Mouse (Mus musculus) forebrain, postnatal 0 days (tissue): Measurements from ENCODE around the gene Mpp1. TPM values are rescaled to one million over a fixed set of nuclear protein-coding genes. Genes with fewer than 3 reads are reported as not detected.
"Not testable (repeated sequence)": the region's sequence is repeated elsewhere in the genome, so short reads cannot be mapped to it uniquely, and the experiment has no call there.

Experiments used
- ATAC-seq: fragments of 200-750 bp; cut with Nextera tagmentation; 2 replicates; pipeline ENCODE4 v1.8.0; 2017; ENCODE audit warnings: mild to moderate bottlenecking, moderate library complexity
- DNase-seq: peaks from one replicate; pipeline ENCODE4 v3.0.0-alpha.2; 2015
- H3K27ac ChIP-seq: fragments of 300-500 bp; sonication (generic); 2 replicates; pipeline ENCODE4 v1.5.1; 2014; ENCODE audit warnings: low read depth, mild to moderate bottlenecking, antibody characterized with exemption, low read length, moderate library complexity, mixed read lengths
- H3K27me3 ChIP-seq: fragments of 300-500 bp; sonication (generic); 2 replicates; pipeline ENCODE4 v1.6.1; 2014; ENCODE audit warnings: mild to moderate bottlenecking, low read length, mixed read lengths; ENCODE audit not compliant: insufficient read depth
- H3K36me3 ChIP-seq: fragments of 300-500 bp; sonication (generic); 2 replicates; pipeline ENCODE4 v1.6.1; 2014; ENCODE audit warnings: mild to moderate bottlenecking, moderate library complexity; ENCODE audit not compliant: insufficient read depth
- H3K4me1 ChIP-seq: fragments of 300-500 bp; sonication (generic); 2 replicates; pipeline ENCODE4 v1.6.1; 2014; ENCODE audit warnings: antibody characterized with exemption; ENCODE audit not compliant: insufficient read depth
- H3K4me2 ChIP-seq: fragments of 300-500 bp; sonication (generic); 2 replicates; pipeline ENCODE4 v1.6.1; 2014; ENCODE audit warnings: low read depth, mild to moderate bottlenecking, moderate library complexity
- H3K4me3 ChIP-seq: fragments of 300-500 bp; sonication (generic); 2 replicates; pipeline ENCODE4 v1.5.1; 2014; ENCODE audit warnings: low read depth, low read length, mixed read lengths
- H3K9ac ChIP-seq: fragments of 300-500 bp; sonication (generic); 2 replicates; pipeline ENCODE4 v1.6.1; 2014; ENCODE audit warnings: mild to moderate bottlenecking
- H3K9me3 ChIP-seq: fragments of 300-500 bp; sonication (generic); 2 replicates; pipeline ENCODE4 v1.6.1; 2016; ENCODE audit warnings: low read length
- CTCF ChIP-seq: sonication (generic); IDR thresholded peaks from 2 replicates; pipeline ENCODE4 v1.5.1; 2016; ENCODE audit warnings: antibody characterized with exemption, control low read depth, low read depth
- WGBS: fragments of 180-500 bp; shearing (Covaris S2); extraction: QIAGEN DNeasy Blood & Tissue Kit; methylation state at CpG from one replicate; pipeline ENCODE4 v1.1.7; 2014; 5-methylcytosine and 5-hydroxymethylcytosine counted together
- polyA plus RNA-seq: library from polyadenylated mRNA; unstranded; fragments of >200 nt; fragmentation: Nextera tagmentation; extraction: Ambion mirVana; gene quantifications from 2 replicates; pipeline ENCODE4 v1.2.1, GENCODE M21; 2015
- total RNA-seq: library from RNA; depleted of rRNA; stranded (reverse); fragments of >200 nt; gene quantifications from 2 replicates; pipeline ENCODE4 v1.2.3, GENCODE M21; 2014; rRNA removed

The Mpp1 gene
- total RNA-seq: 20.4 and 25.5 TPM in 2 replicates
- polyA plus RNA-seq: 13.4 and 17.1 TPM in 2 replicates

DNA sequence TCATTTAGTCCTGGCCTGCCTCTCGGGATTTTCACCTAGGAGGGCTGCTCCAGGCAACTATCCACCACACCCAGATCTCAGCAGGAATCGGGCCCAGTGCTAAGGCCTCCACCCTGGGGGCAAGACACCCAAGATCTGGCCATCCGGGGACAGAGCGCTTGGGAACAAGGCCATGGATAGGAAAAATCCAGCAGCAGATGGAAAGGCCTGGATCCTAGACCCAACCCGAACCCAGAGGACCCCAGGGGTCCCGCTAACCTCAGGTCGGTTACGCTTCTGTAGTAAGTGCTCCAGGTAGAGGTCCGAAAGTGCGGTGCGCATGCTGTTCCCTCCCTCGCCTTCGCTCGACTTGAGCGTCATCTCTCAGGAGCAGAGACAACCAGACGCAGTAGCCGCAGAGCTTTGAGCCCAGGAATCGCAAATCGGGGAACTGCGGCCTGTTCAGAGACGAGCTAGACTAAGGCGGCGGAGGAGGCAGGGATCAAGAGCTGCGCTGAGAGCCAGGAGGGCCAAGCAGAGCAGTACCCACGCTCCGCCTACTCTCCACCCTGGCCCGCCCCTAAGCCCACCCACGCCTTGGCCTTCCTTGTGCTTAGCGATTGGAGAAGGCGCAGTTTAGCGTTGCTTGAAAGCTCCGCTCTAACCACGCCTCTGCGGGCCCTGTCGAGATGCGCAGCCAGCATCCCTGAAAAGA is at the start of gene Mpp1:
Gene Mpp1, minus strand, starts transcription at position 550 of the 694 bp plus-strand sequence.
- peak within 1 kb of the TSS; percentile 56 for H3K4me2 ChIP-seq
- no peaks in the 10 kb centered on the region for H3K27me3 ChIP-seq
- peak within 1 kb of the TSS; percentile 62 for H3K9ac ChIP-seq
- H3K27ac ChIP-seq: no peak within 1 kb of the TSS
- no peaks in the 10 kb centered on the region for H3K36me3 ChIP-seq
- H3K4me1 ChIP-seq: no peaks in the 10 kb centered on the region
- peak; percentile 99 for ATAC-seq
- 0 out of 2 replicates have a peak, but pooled peaks have one; percentile 2 for TF ChIP-seq CTCF
- H3K9me3 ChIP-seq: no peaks in the 10 kb centered on the region
- DNase-seq: peak; percentile 81
- H3K4me3 ChIP-seq: peak within 1 kb of the TSS; percentile 46
- 24% methylated on average over 36 of the region's 36 CpGs for WGBS

DNA sequence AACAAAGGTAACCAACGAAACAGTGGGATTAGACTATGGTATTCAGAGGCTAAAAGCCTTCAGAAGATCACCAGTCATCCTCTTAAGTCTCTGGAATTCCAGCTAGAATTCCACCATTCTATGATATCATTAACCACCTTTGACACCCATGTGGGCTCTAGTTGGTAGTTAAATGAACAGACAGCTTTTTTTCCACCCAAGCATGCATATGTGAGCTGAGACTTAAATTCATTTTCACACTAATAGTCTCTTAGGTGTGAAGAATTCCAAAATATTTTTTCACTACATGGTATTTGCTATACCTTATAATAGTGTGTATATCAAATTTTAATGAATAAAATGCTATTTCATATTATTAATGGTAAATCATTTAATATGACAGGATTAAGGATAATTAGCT is 32.9 kb upstream of the Mpp1 start, which contains the start of gene Smim9:
Gene Smim9, minus strand, starts transcription at position 101 of the 400 bp plus-strand sequence.
- TF ChIP-seq CTCF: no peak
- H3K27me3 ChIP-seq: no peaks in the 10 kb centered on the region
- H3K4me1 ChIP-seq: no peaks in the 10 kb centered on the region
- no peak within 1 kb of the TSS for H3K4me2 ChIP-seq
- ATAC-seq (no peak), DNase-seq (no peak)
- 50% methylated on average over 1 of the region's 1 CpGs for WGBS
- H3K9ac ChIP-seq: no peak within 1 kb of the TSS
- no peak within 1 kb of the TSS for H3K27ac ChIP-seq
- no peaks in the 10 kb centered on the region for H3K36me3 ChIP-seq
- H3K9me3 ChIP-seq: no peaks in the 10 kb centered on the region
- H3K4me3 ChIP-seq: no peak within 1 kb of the TSS

DNA sequence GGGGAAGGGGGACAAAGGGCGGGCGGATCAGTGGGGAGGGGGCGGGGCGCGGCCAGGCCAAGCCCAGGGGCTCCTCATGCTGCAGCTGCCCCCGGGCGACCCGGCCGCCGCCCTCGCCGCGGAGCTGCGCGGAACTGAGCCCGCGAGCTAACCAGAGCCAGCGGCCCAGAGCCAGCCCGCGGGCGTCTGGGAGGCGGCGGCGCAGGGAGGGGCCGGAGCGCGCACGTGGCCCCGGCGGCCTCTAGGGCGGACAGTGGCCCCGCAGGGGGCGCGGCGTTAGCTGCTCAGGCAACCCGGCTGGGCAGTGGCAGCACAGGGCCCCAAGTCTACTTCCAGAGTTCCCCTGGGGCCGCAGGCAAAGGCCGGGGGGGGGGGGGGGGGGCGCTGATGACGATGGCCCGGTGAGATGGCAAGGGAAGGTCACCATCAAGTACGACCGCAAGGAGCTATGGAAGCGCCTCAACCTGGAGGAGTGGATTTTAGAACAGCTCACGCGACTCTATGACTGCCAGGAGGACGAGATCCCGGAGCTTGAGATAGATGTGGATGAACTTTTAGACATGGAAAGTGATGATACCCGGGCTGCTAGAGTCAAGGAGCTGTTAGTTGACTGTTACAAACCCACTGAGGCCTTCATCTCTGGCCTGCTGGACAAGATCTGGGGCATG is 24.9 kb upstream of the Mpp1 start:
- ATAC-seq (peak; percentile 73), DNase-seq (peak; percentile 2)
- no peaks in the 10 kb centered on the region for H3K36me3 ChIP-seq
- H3K4me1 ChIP-seq: no peaks in the 10 kb centered on the region
- H3K9me3 ChIP-seq: no peaks in the 10 kb centered on the region
- no peak overlapping the region for H3K27ac ChIP-seq
- H3K4me2 ChIP-seq: peak overlapping the region; percentile 59
- H3K27me3 ChIP-seq: no peaks in the 10 kb centered on the region
- WGBS: 38% methylated on average over 38 of the region's 49 CpGs
- peak overlapping the region; percentile 43 for H3K9ac ChIP-seq
- peak overlapping the region; percentile 38 for H3K4me3 ChIP-seq
- TF ChIP-seq CTCF: no peak

DNA sequence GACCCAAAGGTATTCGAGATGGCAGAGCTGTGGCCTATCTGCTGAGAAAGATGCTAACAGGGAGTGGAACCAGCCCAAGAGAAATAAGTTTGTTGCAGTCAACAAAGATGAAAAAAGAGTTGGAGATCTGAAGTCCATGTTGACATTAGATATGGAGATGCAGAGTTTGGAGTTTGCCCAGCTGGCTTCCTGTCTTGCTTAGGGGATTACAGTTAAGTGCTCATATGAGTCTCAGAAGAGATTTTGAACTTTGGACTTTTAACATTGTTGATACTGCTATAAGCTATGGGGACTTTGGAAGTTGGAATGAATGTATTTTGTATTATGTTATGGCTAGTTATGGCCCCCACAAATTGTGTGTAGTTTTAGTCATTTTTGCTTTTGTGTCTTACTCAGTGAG is 21.4 kb upstream of the Mpp1 start:
- Histone ChIP-seq H3K4me1 (no peaks in the 10 kb centered on the region), H3K27me3 (no peaks in the 10 kb centered on the region), H3K4me2 (no peak overlapping the region), H3K9ac (no peak overlapping the region), H3K4me3 (no peak overlapping the region), H3K27ac (no peak overlapping the region), H3K9me3 (no peaks in the 10 kb centered on the region), H3K36me3 (no peaks in the 10 kb centered on the region)
- TF ChIP-seq CTCF: no peak
- 46% methylated on average over 1 of the region's 1 CpGs for WGBS
- DNase-seq (no peak), ATAC-seq (no peak)

DNA sequence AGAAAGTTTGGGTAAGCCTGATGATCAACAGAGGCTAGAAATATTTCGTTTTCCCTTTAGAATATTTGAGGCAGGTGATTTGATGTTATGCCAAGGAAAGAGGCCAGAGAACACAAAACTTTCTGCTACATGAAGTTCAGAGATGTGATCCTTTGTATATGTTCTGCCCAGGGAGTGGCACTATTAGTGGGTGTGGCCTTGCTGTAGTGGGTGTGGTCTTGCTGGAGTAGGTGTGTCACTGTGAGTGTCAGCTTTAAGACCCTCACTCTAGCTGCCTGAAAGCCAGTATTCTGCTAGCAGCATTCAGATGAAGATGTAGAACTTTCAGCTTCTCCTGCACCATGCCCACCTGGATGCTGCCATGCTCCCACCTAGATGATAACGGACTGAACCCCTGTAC is 19.5 kb upstream of the Mpp1 start:
- no peaks in the 10 kb centered on the region for H3K27me3 ChIP-seq
- H3K4me3 ChIP-seq: no peak overlapping the region
- 76% methylated on average over 2 of the region's 2 CpGs for WGBS
- no peak overlapping the region for H3K4me2 ChIP-seq
- H3K27ac ChIP-seq: no peak overlapping the region
- no peak overlapping the region for H3K9ac ChIP-seq
- DNase-seq: no peak
- no peaks in the 10 kb centered on the region for H3K36me3 ChIP-seq
- no peaks in the 10 kb centered on the region for H3K9me3 ChIP-seq
- no peak for ATAC-seq
- no peaks in the 10 kb centered on the region for H3K4me1 ChIP-seq
- no peak for TF ChIP-seq CTCF

DNA sequence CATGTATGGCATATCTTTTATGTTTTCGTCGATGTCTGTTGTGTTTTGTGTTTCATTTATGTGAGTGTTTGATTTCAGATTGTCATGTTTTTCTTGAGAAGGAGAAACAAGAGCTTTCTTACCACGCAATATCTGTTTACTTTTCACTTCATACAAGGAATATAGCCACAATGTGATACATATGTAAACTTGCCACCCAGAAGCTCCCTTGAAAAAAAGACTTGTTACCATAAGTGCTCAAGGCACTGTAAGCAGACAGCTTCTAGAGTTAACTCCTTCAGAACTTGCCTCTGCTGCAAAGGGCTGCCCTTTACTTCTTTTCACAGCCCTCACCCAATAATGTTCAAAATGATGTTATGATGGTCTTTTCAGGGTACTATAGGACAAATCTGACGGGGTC is 17.6 kb upstream of the Mpp1 start:
- Histone ChIP-seq H3K4me1 (no peaks in the 10 kb centered on the region), H3K27ac (no peak overlapping the region), H3K4me2 (no peak overlapping the region), H3K4me3 (no peak overlapping the region), H3K36me3 (no peaks in the 10 kb centered on the region), H3K9ac (no peak overlapping the region), H3K9me3 (no peaks in the 10 kb centered on the region), H3K27me3 (no peaks in the 10 kb centered on the region)
- DNase-seq (no peak), ATAC-seq (no peak)
- TF ChIP-seq CTCF: no peak
- WGBS: 84% methylated on average over 4 of the region's 4 CpGs

DNA sequence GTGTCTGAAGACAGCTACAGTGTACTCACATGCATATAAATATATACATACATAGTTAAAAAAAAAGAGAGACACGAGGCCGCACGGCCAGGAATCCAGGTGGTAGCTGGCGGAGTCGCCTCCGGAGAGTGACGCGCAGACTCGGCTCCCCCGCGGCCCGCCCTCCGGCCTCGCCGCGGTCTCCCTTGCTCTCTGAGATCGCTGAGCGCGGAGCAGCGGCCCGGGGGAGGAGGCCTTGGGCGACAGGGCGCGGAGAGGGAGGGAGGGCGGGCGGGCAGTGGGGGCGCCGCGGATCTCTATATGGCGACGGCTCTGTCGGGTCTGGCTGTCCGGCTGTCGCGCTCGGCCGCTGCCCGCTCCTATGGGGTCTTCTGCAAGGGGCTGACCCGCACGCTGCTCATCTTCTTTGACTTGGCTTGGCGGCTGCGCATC is 12.3 kb upstream of the Mpp1 start:
- not testable (repeated sequence) for H3K4me1 ChIP-seq, H3K36me3 ChIP-seq, H3K9me3 ChIP-seq, H3K27me3 ChIP-seq, H3K27ac ChIP-seq
- 25% methylated on average over 24 of the region's 42 CpGs for WGBS
- Histone ChIP-seq H3K4me2 (peak overlapping the region; percentile 55), H3K9ac (peak overlapping the region; percentile 25; the same call in 1 of the 2 replicates), H3K4me3 (peak overlapping the region; percentile 31)
- peak; percentile 65 for ATAC-seq
- DNase-seq: peak; percentile 3
